Mouse (Mus musculus) intestine, embryonic 16.5 days (tissue): ENCODE data around the gene Emc8. TPM values are rescaled to one million over a fixed set of nuclear protein-coding genes. Genes with fewer than 3 reads are reported as not detected.

Experiments used
- ATAC-seq: fragments of 200-750 bp; cut with Nextera tagmentation; 2 replicates; pipeline ENCODE4 v1.8.0; 2017; ENCODE audit warnings: moderate TSS enrichment, moderate library complexity
- H3K27ac ChIP-seq: fragments of 300-500 bp; sonication (generic); 2 replicates; pipeline ENCODE4 v1.5.1; 2014; ENCODE audit warnings: mild to moderate bottlenecking, low read length
- H3K27me3 ChIP-seq: fragments of 300-500 bp; sonication (generic); replicated peaks from 2 replicates; pipeline ENCODE4 v1.6.1; 2014; ENCODE audit warnings: low read length, control low read depth, mixed read lengths; ENCODE audit not compliant: control insufficient read depth, insufficient read depth
- H3K36me3 ChIP-seq: fragments of 300-500 bp; sonication (generic); 2 replicates; pipeline ENCODE4 v1.6.1; 2014; ENCODE audit warnings: low read length, control low read depth; ENCODE audit not compliant: control insufficient read depth, insufficient read depth
- H3K4me1 ChIP-seq: fragments of 300-500 bp; sonication (generic); 2 replicates; pipeline ENCODE4 v1.6.1; 2014; ENCODE audit warnings: low read length, control low read depth, mixed read lengths; ENCODE audit not compliant: control insufficient read depth, insufficient read depth
- H3K4me2 ChIP-seq: fragments of 300-500 bp; sonication (generic); 2 replicates; pipeline ENCODE4 v1.6.1; 2014; ENCODE audit warnings: low read depth, low read length, control low read depth
- H3K4me3 ChIP-seq: fragments of 300-500 bp; sonication (generic); 2 replicates; pipeline ENCODE4 v1.5.1; 2014; ENCODE audit warnings: mild to moderate bottlenecking, low read length
- H3K9ac ChIP-seq: fragments of 300-500 bp; sonication (generic); 2 replicates; pipeline ENCODE4 v1.6.1; 2014; ENCODE audit warnings: low read depth, low read length
- H3K9me3 ChIP-seq: fragments of 300-500 bp; sonication (generic); 2 replicates; pipeline ENCODE4 v1.6.1; 2016; ENCODE audit warnings: low read length, control low read depth; ENCODE audit not compliant: control insufficient read depth
- WGBS: fragments of 180-500 bp; shearing (Covaris S2); extraction: QIAGEN DNeasy Blood & Tissue Kit; methylation state at CpG from one replicate; pipeline ENCODE4 v1.1.7; 2014; 5-methylcytosine and 5-hydroxymethylcytosine counted together
- polyA plus RNA-seq: library from polyadenylated mRNA; unstranded; fragments of >200 nt; fragmentation: Nextera tagmentation; extraction: Ambion mirVana; gene quantifications from 2 replicates; pipeline ENCODE4 v1.2.1, GENCODE M21; 2015

Emc8 gene
- polyA plus RNA-seq, 1 experiment from 2014 or later = 235 TPM

GRCm38 (mm10) chr8:120665726-120666455 lies 2.5 kb downstream of the Emc8 start:
- 75% methylated on average over 3 of the region's 3 CpGs for WGBS
- peak overlapping the region; percentile 82; the same call in 1 of the 2 replicates for H3K4me3 ChIP-seq
- H3K4me1 ChIP-seq = peaks cover 28% of the 10 kb centered on the region
- no peak overlapping the region for H3K27ac ChIP-seq
- no peaks in the 10 kb centered on the region for H3K9me3 ChIP-seq
- peak overlapping the region; percentile 80 for H3K4me2 ChIP-seq
- H3K9ac ChIP-seq = 0 out of 2 replicates have a peak overlapping the region, but pooled peaks have one; percentile 89
- peaks cover 8% of the 10 kb centered on the region for H3K36me3 ChIP-seq
- no peaks in the 10 kb centered on the region for H3K27me3 ChIP-seq
- no peak for ATAC-seq

DNA sequence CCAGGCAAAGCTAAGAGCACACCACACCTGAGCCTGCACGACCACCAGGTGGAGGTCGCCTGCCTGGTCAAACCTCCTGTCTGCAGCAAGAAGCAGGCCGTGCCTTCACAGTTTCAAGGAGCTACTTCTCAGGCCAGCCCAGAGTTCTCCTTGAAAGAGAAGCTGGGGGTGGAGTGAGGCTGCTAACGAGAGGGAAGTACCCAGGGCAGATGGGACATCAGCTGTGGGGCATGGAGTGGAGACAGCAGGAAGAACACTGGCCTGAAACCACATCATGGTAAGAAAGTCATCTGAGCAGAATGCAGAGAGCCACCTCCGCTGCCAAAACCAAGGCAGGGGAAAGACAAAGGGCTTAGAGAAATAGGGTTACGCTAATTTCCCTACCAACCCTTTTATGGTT lies 3.8 kb downstream of the Emc8 start:
- Histone ChIP-seq H3K4me3 (no peak overlapping the region), H3K4me2 (no peak overlapping the region), H3K9ac (no peak overlapping the region), H3K9me3 (no peaks in the 10 kb centered on the region), H3K27ac (no peak overlapping the region), H3K27me3 (no peaks in the 10 kb centered on the region), H3K36me3 (no peaks in the 10 kb centered on the region), H3K4me1 (peaks cover 22% of the 10 kb centered on the region)
- whole genome bisulfite sequencing = 86% methylated on average over 6 of the region's 6 CpGs
- no peak for ATAC-seq

DNA sequence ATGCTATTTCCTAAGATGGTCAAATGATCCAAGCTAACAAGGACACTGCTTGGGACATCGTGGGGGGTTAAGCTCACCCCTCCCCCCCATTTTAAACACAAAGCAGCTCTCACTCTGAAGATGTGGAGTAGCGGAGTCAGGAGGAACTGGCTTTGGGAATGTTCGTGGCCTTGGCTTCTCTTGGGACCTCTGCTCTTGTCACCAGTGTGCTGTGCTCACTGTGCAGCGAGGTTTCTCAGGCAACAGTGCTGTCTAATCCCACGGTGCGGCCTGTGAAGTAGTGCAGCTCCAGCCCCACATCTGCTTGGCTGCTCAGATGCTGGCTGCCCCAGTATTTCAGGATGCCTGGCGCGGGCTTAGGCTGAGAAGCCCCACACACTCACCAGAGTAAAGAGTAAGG lies 11.0 kb downstream of the Emc8 start:
- Histone ChIP-seq H3K27ac (no peak overlapping the region), H3K27me3 (no peaks in the 10 kb centered on the region), H3K9ac (no peak overlapping the region), H3K36me3 (peaks cover 3% of the 10 kb centered on the region), H3K4me3 (no peak overlapping the region), H3K9me3 (no peaks in the 10 kb centered on the region), H3K4me2 (no peak overlapping the region), H3K4me1 (peaks cover 5% of the 10 kb centered on the region; the same call in 1 of the 2 replicates)
- WGBS = 87% methylated on average over 8 of the region's 8 CpGs
- no peak for ATAC-seq

DNA sequence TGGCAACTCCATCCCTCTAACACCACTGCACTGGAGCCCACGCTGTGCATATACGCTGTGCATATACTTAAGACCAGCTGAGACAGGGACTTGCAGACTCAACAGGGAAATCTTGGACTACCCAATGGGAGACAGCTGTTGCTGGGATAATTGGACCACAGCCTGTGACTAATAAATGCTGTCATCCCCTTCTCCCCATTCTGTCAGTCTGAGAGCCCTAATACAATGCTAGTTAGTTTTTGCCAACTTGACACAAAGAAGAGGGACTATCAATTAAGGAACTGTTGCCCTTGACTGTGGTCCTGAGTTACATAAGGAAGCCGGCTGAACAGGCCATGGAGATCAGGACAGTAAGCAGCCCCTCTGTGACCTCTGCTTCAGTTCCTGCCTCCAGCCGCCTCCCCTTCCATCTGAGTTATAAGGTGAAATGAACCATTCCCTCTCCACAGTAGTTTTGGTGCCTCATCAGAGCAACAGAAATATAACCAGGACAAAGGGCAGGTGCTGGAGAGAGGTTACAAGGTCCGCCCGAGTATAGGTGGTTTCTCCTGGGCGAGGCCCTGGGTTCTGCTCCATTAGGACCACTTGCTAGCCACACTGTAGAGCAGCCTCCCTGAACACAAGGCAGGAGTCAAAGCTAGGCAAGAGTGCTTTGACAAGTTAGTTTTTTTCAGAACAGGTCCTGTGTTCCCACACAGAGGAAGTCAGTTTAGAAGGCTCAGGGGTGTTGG lies 11.9 kb downstream of the Emc8 start:
- ATAC-seq = peak; percentile 78
- whole genome bisulfite sequencing = 77% methylated on average over 7 of the region's 7 CpGs

DNA sequence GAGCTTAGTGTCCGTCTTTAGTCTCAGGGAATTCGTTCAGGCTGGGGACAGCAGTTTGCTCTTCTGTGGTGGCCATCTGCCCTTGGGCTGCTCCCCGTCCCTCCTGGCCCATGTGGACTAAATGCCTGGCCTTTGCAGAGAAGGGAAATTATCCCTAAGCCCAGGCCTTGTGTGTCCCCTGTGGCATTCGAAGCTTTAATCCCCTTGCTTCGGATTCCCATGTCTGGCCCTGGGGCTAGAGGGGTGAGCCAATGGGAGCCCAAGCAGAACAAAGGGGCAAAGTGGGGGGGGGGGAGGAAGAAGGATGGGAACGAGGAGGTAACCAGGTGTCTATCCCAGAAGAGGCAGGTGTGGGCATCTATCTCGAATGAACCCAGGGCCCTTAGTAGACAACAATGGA lies 20.8 kb downstream of the Emc8 start, which contains the start of gene 1190005I06Rik:
Gene 1190005I06Rik (minus strand): TSS at position 101 of the 400 bp plus-strand sequence.
- no peak within 1 kb of the TSS for H3K4me3 ChIP-seq
- no peaks in the 10 kb centered on the region for H3K4me1 ChIP-seq
- H3K9ac ChIP-seq = no peak within 1 kb of the TSS
- no peak within 1 kb of the TSS for H3K4me2 ChIP-seq
- H3K36me3 ChIP-seq = no peaks in the 10 kb centered on the region
- WGBS = 58% methylated on average over 7 of the region's 7 CpGs
- no peak within 1 kb of the TSS for H3K27ac ChIP-seq
- no peaks in the 10 kb centered on the region for H3K9me3 ChIP-seq
- H3K27me3 ChIP-seq = no peaks in the 10 kb centered on the region
- ATAC-seq = no peak

More for the DNA sequence above, 11.9 kb downstream of the Emc8 start:
- peaks cover 5% of the 10 kb centered on the region; the same call in 1 of the 2 replicates for H3K4me1 ChIP-seq
- no peak overlapping the region for H3K4me2 ChIP-seq
- peaks cover 3% of the 10 kb centered on the region for H3K36me3 ChIP-seq
- peak overlapping the region; percentile 26; the same call in 1 of the 2 replicates for H3K27ac ChIP-seq
- H3K9ac ChIP-seq = no peak overlapping the region
- no peaks in the 10 kb centered on the region for H3K27me3 ChIP-seq
- no peaks in the 10 kb centered on the region for H3K9me3 ChIP-seq
- no peak overlapping the region for H3K4me3 ChIP-seq

GRCm38 (mm10) chr8:120644663-120645062 lies 23.7 kb downstream of the Emc8 start:
- WGBS = 71% methylated on average over 7 of the region's 7 CpGs
- H3K4me3 ChIP-seq = no peak overlapping the region
- no peaks in the 10 kb centered on the region for H3K4me1 ChIP-seq
- no peaks in the 10 kb centered on the region for H3K36me3 ChIP-seq
- no peaks in the 10 kb centered on the region for H3K27me3 ChIP-seq
- no peaks in the 10 kb centered on the region for H3K9me3 ChIP-seq
- H3K4me2 ChIP-seq = no peak overlapping the region
- ATAC-seq = peak; percentile 22; the same call in 1 of the 2 replicates
- no peak overlapping the region for H3K9ac ChIP-seq
- H3K27ac ChIP-seq = no peak overlapping the region

DNA sequence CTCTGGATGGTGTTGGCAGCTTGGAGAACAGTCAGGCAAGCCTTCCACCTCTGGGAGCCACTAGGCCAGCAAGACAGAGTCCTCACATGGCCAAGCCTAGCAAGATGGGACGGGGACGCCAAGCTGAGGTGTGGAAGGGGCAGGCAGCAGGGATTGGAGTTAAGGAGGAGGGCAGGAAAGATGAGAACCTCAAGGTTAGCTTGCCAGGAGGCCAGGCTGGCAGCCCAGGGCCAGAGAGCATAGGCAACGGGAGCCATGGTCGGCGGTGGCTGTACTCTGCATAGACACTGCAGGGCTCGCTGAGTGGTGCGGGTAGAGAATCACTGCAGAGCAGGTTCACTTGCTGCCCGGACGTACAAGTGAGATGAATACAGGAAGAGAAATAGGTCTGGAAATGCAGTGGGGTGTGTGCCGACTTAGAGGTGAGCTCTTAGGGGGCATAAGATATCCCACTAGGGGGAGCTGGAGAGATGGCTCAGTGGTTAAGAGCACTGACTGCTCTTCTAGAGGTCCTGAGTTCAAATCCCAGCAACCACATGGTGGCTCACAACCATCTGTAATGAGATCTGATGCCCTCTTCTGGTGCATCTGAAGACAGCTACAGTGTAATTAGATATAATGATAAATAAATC lies 26.2 kb downstream of the Emc8 start:
- Histone ChIP-seq H3K4me1 (no peaks in the 10 kb centered on the region), H3K27ac (no peak overlapping the region), H3K9ac (no peak overlapping the region), H3K4me2 (no peak overlapping the region), H3K4me3 (no peak overlapping the region), H3K36me3 (no peaks in the 10 kb centered on the region), H3K9me3 (no peaks in the 10 kb centered on the region), H3K27me3 (no peaks in the 10 kb centered on the region)
- no peak for ATAC-seq
- WGBS = 80% methylated on average over 10 of the region's 10 CpGs

GRCm38 (mm10) chr8:120641245-120641644 lies 27.1 kb downstream of the Emc8 start:
- Histone ChIP-seq H3K27ac (no peak overlapping the region), H3K36me3 (no peaks in the 10 kb centered on the region), H3K27me3 (no peaks in the 10 kb centered on the region), H3K4me2 (no peak overlapping the region), H3K4me3 (no peak overlapping the region), H3K9me3 (no peaks in the 10 kb centered on the region), H3K9ac (no peak overlapping the region), H3K4me1 (no peaks in the 10 kb centered on the region)
- 29% methylated on average over 8 of the region's 8 CpGs for WGBS
- ATAC-seq = peak; percentile 43; the same call in 1 of the 2 replicates

DNA sequence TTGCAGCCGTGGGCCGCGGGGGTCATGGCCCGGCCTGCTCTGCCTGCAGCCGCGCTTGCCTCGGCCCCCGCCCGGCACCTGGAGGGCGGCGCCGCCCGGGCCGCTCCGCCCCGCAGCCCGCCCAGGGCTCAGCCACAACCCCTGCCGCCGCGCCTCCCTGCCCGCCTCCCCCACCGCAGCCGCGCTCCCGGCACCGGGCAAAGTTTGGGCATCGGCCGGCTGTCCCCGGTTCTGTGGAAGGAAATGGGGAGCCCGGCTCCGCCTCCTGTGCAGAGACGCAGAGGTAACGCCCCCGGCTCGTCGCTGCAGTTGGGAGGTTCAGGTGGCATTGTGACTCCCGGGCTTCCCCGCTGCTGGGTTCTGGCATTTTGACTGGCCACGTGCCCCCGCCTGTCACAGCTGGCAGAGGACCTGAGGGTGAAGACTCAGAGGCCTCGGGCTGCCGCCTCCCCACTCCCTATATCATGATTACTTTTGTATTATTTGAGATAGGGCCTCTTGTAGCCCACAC lies 34.0 kb downstream of the Emc8 start:
- peak; percentile 82 for ATAC-seq

More for the DNA sequence above, 34.0 kb downstream of the Emc8 start:
- Histone ChIP-seq H3K4me1 (peaks cover 8% of the 10 kb centered on the region), H3K27me3 (peaks cover 5% of the 10 kb centered on the region; the same call in 1 of the 2 replicates), H3K9me3 (0 out of 2 replicates have a peak, but pooled peaks cover 4% of the 10 kb centered on the region), H3K36me3 (no peaks in the 10 kb centered on the region), H3K4me2 (peak overlapping the region; percentile 100), H3K4me3 (peak overlapping the region; percentile 71), H3K9ac (peak overlapping the region; percentile 72), H3K27ac (no peak overlapping the region)
- under 1% methylated on average over 37 of the region's 42 CpGs for WGBS
